Mouse (Mus musculus): ENCODE results near the gene Lin28b. TPM values are rescaled to one million over a fixed set of nuclear protein-coding genes. Genes with fewer than 3 reads are reported as not detected.
A peak's percentile ranks its signal among the peaks of the same experiment; 100 is the strongest.

The Lin28b gene
- polyA plus RNA-seq, 1 experiment: 2.6 TPM

GRCm38 (mm10) chr10:45345217-45345616, 141.0 kb downstream of the Lin28b start:
- H3K27ac ChIP-seq (ENCODE audit: control insufficient read depth, insufficient read depth, low read depth, low read length): no peak overlapping the region
- H3K36me3 ChIP-seq (ENCODE audit: control insufficient read depth, insufficient read depth, low read length): no peaks in the 10 kb centered on the region
- no peaks in the 10 kb centered on the region for H3K27me3 ChIP-seq (ENCODE audit: control insufficient read depth, insufficient read depth, low read length)
- no peak overlapping the region for H3K4me3 ChIP-seq (ENCODE audit: control insufficient read depth, low read depth, low read length)
- TF ChIP-seq POLR2A (IDR thresholded peaks at IDR 0.05; ENCODE audit: control insufficient read depth, low read depth, low read length) (no peak), CTCF (IDR thresholded peaks at IDR 0.05; ENCODE audit: control insufficient read depth, insufficient read depth, insufficient replicate concordance, low read depth, low read length) (no peak)
- H3K4me1 ChIP-seq (ENCODE audit: control insufficient read depth, insufficient read depth, low read length): no peaks in the 10 kb centered on the region

- Histone ChIP-seq H3K27me3 (ENCODE audit: control insufficient read depth, insufficient read depth, low read length) (no peaks in the 10 kb centered on the region), H3K36me3 (ENCODE audit: control insufficient read depth, insufficient read depth, low read length) (no peaks in the 10 kb centered on the region), H3K4me3 (ENCODE audit: control insufficient read depth, low read depth, low read length) (no peak overlapping the region), H3K27ac (ENCODE audit: control insufficient read depth, insufficient read depth, low read depth, low read length) (no peak overlapping the region), H3K4me1 (ENCODE audit: control insufficient read depth, insufficient read depth, low read length) (no peaks in the 10 kb centered on the region)
- TF ChIP-seq POLR2A (IDR thresholded peaks at IDR 0.05; ENCODE audit: control insufficient read depth, low read depth, low read length) (no peak), CTCF (IDR thresholded peaks at IDR 0.05; ENCODE audit: control insufficient read depth, insufficient read depth, insufficient replicate concordance, low read depth, low read length) (peak; percentile 26; the same call in 1 of the 2 replicates)
Measured at GRCm38 (mm10) chr10:45344381-45344780, 141.8 kb downstream of the Lin28b start.

DNA sequence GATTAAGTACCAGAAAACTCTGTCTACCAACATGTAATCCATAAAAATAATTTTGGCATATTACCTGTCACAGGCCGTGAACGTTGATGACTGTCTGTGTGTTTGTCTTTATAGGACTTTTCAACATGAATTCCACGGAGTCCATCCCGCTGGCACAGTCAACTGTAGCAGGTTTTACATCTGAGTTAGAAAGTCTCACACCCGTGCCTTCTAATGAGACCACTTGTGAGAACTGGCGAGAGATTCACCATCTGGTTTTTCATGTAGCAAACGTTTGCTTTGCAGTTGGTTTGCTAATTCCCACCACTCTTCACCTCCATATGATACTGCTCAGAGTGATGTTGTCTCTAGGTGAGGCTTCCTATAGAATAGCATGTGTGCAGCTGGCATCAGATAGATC, 147.1 kb downstream of the Lin28b start:
- peaks cover 6% of the 10 kb centered on the region for H3K4me1 ChIP-seq (ENCODE audit: control insufficient read depth, insufficient read depth, low read length)
- TF ChIP-seq POLR2A (IDR thresholded peaks at IDR 0.05; ENCODE audit: control insufficient read depth, low read depth, low read length) (no peak), CTCF (IDR thresholded peaks at IDR 0.05; ENCODE audit: control insufficient read depth, insufficient read depth, insufficient replicate concordance, low read depth, low read length) (no peak)
- no peak overlapping the region for H3K4me3 ChIP-seq (ENCODE audit: control insufficient read depth, low read depth, low read length)
- H3K27ac ChIP-seq (ENCODE audit: control insufficient read depth, insufficient read depth, low read depth, low read length): no peak overlapping the region
- no peaks in the 10 kb centered on the region for H3K27me3 ChIP-seq (ENCODE audit: control insufficient read depth, insufficient read depth, low read length)
- no peaks in the 10 kb centered on the region for H3K36me3 ChIP-seq (ENCODE audit: control insufficient read depth, insufficient read depth, low read length)

DNA sequence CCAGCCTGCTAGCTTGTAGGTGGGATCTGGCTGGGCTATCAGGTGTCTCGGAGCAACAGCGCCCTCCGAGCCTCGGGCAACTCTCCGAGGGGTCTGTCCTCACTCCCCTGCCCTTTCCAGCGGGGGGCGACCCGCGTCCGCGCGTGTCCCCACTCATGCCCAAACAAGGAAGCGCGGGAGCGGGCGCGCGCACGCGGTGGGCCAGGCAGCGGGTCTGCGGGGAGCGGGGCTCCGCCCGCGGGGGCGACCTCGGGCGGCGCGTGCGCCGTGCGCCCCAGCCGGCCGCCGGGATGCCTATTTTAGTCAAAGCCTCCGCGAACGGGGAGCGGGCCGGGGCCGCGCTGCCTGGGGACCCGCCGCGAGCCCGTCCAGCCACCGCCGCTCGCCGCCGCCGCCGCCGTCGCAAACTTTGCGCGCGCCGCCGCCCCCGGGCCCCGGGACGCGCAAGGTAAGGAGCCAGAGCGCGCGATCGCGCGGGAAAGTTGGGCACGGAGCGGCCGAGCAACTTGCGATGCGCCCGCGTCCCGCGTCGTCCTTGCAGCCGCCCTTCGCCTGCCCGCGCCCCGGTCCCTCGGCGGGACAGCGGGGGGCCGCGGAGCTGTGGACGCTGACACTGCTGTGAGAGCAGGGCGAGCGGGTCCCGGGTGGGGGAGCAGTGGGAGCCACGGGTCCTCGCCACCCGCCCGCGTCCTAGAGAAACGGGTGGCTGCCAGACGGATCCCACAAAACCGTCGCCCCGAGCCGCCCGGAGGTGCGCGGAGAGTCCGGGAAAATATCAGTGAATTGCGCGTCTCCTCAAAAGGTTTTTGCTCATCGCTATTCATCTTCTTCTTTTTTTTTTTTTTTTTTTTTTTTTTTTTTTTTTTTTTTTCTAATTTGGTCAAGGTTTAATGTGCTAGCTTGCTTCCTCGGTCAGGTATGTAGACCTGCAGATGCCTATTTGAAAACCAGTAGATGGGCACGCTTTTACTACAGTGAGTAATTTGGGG, 150.5 kb downstream of the Lin28b start, which contains the start of gene Bves:
Gene Bves (plus strand): TSS at position 339 of the 989 bp plus-strand sequence.
- TF ChIP-seq CTCF (IDR thresholded peaks at IDR 0.05; ENCODE audit: control insufficient read depth, insufficient read depth, insufficient replicate concordance, low read depth, low read length) (no peak), POLR2A (IDR thresholded peaks at IDR 0.05; ENCODE audit: control insufficient read depth, low read depth, low read length) (no peak)
- Histone ChIP-seq H3K27me3 (ENCODE audit: control insufficient read depth, insufficient read depth, low read length) (no peaks in the 10 kb centered on the region), H3K27ac (ENCODE audit: control insufficient read depth, insufficient read depth, low read depth, low read length) (no peak within 1 kb of the TSS), H3K36me3 (ENCODE audit: control insufficient read depth, insufficient read depth, low read length) (no peaks in the 10 kb centered on the region), H3K4me3 (ENCODE audit: control insufficient read depth, low read depth, low read length) (peak within 1 kb of the TSS; percentile 76), H3K4me1 (ENCODE audit: control insufficient read depth, insufficient read depth, low read length) (peaks cover 6% of the 10 kb centered on the region)

- Histone ChIP-seq H3K27ac (ENCODE audit: control insufficient read depth, insufficient read depth, low read depth, low read length) (no peak overlapping the region), H3K27me3 (ENCODE audit: control insufficient read depth, insufficient read depth, low read length) (no peaks in the 10 kb centered on the region), H3K4me1 (ENCODE audit: control insufficient read depth, insufficient read depth, low read length) (peaks cover 6% of the 10 kb centered on the region), H3K4me3 (ENCODE audit: control insufficient read depth, low read depth, low read length) (no peak overlapping the region), H3K36me3 (ENCODE audit: control insufficient read depth, insufficient read depth, low read length) (no peaks in the 10 kb centered on the region)
- TF ChIP-seq POLR2A (IDR thresholded peaks at IDR 0.05; ENCODE audit: control insufficient read depth, low read depth, low read length) (no peak), CTCF (IDR thresholded peaks at IDR 0.05; ENCODE audit: control insufficient read depth, insufficient read depth, insufficient replicate concordance, low read depth, low read length) (no peak)
Measured at GRCm38 (mm10) chr10:45334925-45335324, 151.3 kb downstream of the Lin28b start.

- Histone ChIP-seq H3K27me3 (ENCODE audit: control insufficient read depth, insufficient read depth, low read length) (no peaks in the 10 kb centered on the region), H3K36me3 (ENCODE audit: control insufficient read depth, insufficient read depth, low read length) (no peaks in the 10 kb centered on the region), H3K4me1 (ENCODE audit: control insufficient read depth, insufficient read depth, low read length) (no peaks in the 10 kb centered on the region), H3K4me3 (ENCODE audit: control insufficient read depth, low read depth, low read length) (no peak overlapping the region), H3K27ac (ENCODE audit: control insufficient read depth, insufficient read depth, low read depth, low read length) (no peak overlapping the region)
- TF ChIP-seq POLR2A (IDR thresholded peaks at IDR 0.05; ENCODE audit: control insufficient read depth, low read depth, low read length) (no peak), CTCF (IDR thresholded peaks at IDR 0.05; ENCODE audit: control insufficient read depth, insufficient read depth, insufficient replicate concordance, low read depth, low read length) (no peak)
Measured at GRCm38 (mm10) chr10:45328196-45329000, 157.8 kb downstream of the Lin28b start.

Other genes with a start within 250 kb of the Lin28b start
- 0.28 and 0.34 TPM in 2 replicates for gene Bves, start 150.6 kb downstream of the Lin28b start, polyA plus RNA-seq (2012; rRNA removed)
- gene Hace1, start 91.4 kb upstream of the Lin28b start, polyA plus RNA-seq (2012; rRNA removed): 9.4 and 12.7 TPM in 2 replicates